Mouse (Mus musculus): ENCODE measurements around the gene Gm3238.
"Not testable (repeated sequence)": the region's sequence is repeated elsewhere in the genome, so short reads cannot be mapped to it uniquely, and the experiment has no call there.

Gm3238 gene

GRCm38 (mm10) chr10:77741924-77742688, 29.0 kb downstream of the Gm3238 start, which contains the start of gene Gm18596:
TSS of gene Gm18596 (minus strand) at chr10:77742638.
- not testable (repeated sequence) for DNase-seq

DNA sequence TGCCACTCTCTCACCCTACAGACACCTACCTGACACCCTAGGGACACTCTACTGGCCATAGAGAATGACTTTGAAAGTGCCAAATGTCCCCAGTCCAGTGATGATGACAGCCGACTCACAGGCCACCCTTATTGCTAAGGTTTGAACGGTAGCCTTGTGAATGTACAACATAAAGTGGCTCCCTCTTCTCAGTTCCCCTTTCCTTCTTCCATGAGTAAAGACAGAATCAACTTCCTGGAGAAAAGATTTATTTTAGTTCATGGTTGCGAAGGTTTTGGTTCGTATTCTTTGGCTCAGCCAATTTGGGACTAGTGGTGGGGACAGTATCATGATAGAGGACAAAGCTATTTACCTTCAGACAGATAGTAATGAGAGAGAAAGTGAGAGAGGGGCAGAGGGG, 32.2 kb downstream of the Gm3238 start:
- no peak for DNase-seq

- DNase-seq: no peak
These were observed 35.2 kb downstream of the Gm3238 start for GRCm38 (mm10) chr10:77735928-77736327.

DNA sequence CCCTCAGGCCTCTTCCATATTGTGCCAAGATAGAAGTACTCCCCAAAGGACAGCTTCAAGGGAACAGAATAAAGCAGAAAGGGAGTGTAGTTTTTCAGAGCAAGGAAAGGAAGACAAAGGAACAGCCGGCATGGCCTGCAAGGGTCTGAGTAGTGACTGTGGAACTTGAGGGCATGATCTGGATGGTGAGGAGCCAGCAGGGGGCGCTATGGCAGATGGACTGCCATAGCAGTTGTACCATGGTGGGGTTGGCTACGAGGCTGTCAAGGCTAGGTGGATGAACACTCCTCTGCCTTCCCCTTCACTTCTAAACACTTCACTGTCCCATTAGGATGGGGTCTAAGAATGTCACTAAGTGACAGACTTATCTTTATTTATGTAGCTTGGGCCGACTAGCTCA, 41.9 kb downstream of the Gm3238 start:
- no peak for DNase-seq

DNA sequence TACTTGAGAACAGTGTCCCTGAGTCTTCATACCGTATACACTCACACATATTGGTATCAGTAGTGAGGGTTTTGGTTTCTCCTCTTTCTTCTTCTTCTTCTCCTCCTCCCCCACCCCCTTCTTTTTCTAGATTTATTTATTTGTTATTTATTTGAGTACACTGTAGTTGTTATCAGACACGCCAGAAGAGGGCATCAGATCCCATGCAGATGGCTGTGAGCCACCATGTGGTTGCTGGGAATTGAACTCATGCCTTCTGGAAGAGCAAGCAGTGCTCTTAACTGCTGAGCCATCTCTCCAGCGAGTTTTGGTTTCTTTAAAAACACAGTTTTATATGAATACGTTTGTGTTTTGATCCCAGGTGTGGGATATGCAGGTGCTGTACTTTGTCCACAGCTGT, 42.8 kb downstream of the Gm3238 start:
- no peak for DNase-seq

GRCm38 (mm10) chr10:77726186-77726585, 44.9 kb downstream of the Gm3238 start, which contains the start of gene Gm10100:
TSS of gene Gm10100 (plus strand) at chr10:77726486.
- no peak for DNase-seq

- no peak for DNase-seq
These were observed 46.3 kb downstream of the Gm3238 start for GRCm38 (mm10) chr10:77724855-77725254.
